Mouse (Mus musculus) CH12.LX (cell line): ENCODE results near the gene Gm49368. TPM values are rescaled to one million over a fixed set of nuclear protein-coding genes. Genes with fewer than 3 reads are reported as not detected.

ENCODE experiments used
- DNase-seq: peaks from one replicate; pipeline ENCODE4 v3.0.0-alpha.2; 2013; ENCODE audit errors: extremely low read depth
- H3K27ac ChIP-seq: 2 replicates; pipeline ENCODE4 v1.5.1; 2012; ENCODE audit warnings: low read depth, mild to moderate bottlenecking, control low read depth, moderate library complexity; ENCODE audit not compliant: insufficient read depth
- H3K27me3 ChIP-seq: replicated peaks from 2 replicates; pipeline ENCODE3; 2012; ENCODE audit warnings: inconsistent platforms
- H3K36me3 ChIP-seq, 2 experiments: replicated peaks in 1 of 2; 2 replicates each; pipeline versions ENCODE3 to v1.6.1; 2012; ENCODE audit warnings: inconsistent platforms in 1 of 2, low read length in 1 of 2, mild to moderate bottlenecking in 1 of 2, mixed read lengths in 1 of 2, moderate library complexity in 1 of 2; ENCODE audit not compliant: control insufficient read depth in 1 of 2, insufficient read depth in 1 of 2
- H3K4me1 ChIP-seq, 2 experiments: 2 replicates each; pipeline ENCODE4 v1.6.1; 2012; ENCODE audit warnings: inconsistent platforms in 1 of 2, moderate library complexity in 1 of 2; ENCODE audit not compliant: insufficient read depth in 2 of 2, control insufficient read depth in 1 of 2
- H3K4me2 ChIP-seq: 2 replicates; pipeline ENCODE4 v1.6.1; 2012; ENCODE audit warnings: low read depth, mild to moderate bottlenecking, control low read depth; ENCODE audit not compliant: poor library complexity, insufficient read depth, severe bottlenecking
- H3K4me3 ChIP-seq, 3 experiments: fragments of 150-350 bp in 1 of 3; sonication (generic) in 1 of 3; replicated peaks in 1 of 3; 2 replicates each; pipeline versions ENCODE3 to v1.5.1; 2011 to 2012; ENCODE audit warnings: low read depth in 2 of 3, low read length in 2 of 3, mild to moderate bottlenecking in 2 of 3, moderate library complexity in 2 of 3, control low read depth in 1 of 3, improper control_type of control experiment in 1 of 3, inconsistent platforms in 1 of 3, mixed read lengths in 1 of 3; ENCODE audit not compliant: poor library complexity in 1 of 3
- H3K79me2 ChIP-seq: replicated peaks from 2 replicates; pipeline ENCODE4 v1.6.1; 2012; ENCODE audit warnings: mild to moderate bottlenecking, moderate library complexity; ENCODE audit not compliant: control insufficient read depth, poor library complexity, insufficient read depth, severe bottlenecking; ENCODE audit errors: extremely low read depth
- H3K9ac ChIP-seq: 2 replicates; pipeline ENCODE4 v1.6.1; 2012; ENCODE audit warnings: low read depth, mild to moderate bottlenecking, control low read depth, moderate library complexity; ENCODE audit not compliant: insufficient read depth
- H3K9me3 ChIP-seq: replicated peaks from 2 replicates; pipeline ENCODE3; 2012; ENCODE audit warnings: low read length, inconsistent platforms, mixed read lengths
- BHLHE40 ChIP-seq: IDR thresholded peaks from 2 replicates; pipeline ENCODE4 v1.6.1; 2011; ENCODE audit warnings: mild to moderate bottlenecking, low read depth, low read length, improper control_type of control experiment
- CHD2 ChIP-seq: IDR thresholded peaks from 2 replicates; pipeline ENCODE4 v1.6.1; 2011; ENCODE audit warnings: low read length, improper control_type of control experiment
- CTCF ChIP-seq, 2 experiments: IDR thresholded peaks in 1 of 2; conservative IDR thresholded peaks in 1 of 2; 2 replicates each; pipeline ENCODE4 v1.5.1; 2011 to 2012; ENCODE audit warnings: low read depth in 2 of 2, low read length in 2 of 2, improper control_type of control experiment in 1 of 2, inconsistent platforms in 1 of 2, mild to moderate bottlenecking in 1 of 2, moderate library complexity in 1 of 2
- E2F4 ChIP-seq: IDR thresholded peaks from 2 replicates; pipeline ENCODE4 v1.6.1; 2011; ENCODE audit warnings: low read depth, low read length, improper control_type of control experiment; ENCODE audit not compliant: insufficient replicate concordance
- ELF1 ChIP-seq: IDR thresholded peaks from 2 replicates; pipeline ENCODE4 v1.6.1; 2014; ENCODE audit warnings: low read depth, mild to moderate bottlenecking, inconsistent platforms, low read length, improper control_type of control experiment
- EP300 ChIP-seq: IDR thresholded peaks from 2 replicates; pipeline ENCODE4 v1.6.1; 2011; ENCODE audit warnings: low read length, improper control_type of control experiment
- GABPA ChIP-seq: IDR thresholded peaks from 2 replicates; pipeline ENCODE4 v1.6.1; 2012; ENCODE audit warnings: low read depth, low read length, improper control_type of control experiment, inconsistent platforms; ENCODE audit not compliant: insufficient replicate concordance
- HCFC1 ChIP-seq: IDR thresholded peaks from 2 replicates; pipeline ENCODE4 v1.6.1; 2012; ENCODE audit warnings: low read depth, mild to moderate bottlenecking, inconsistent platforms, low read length, improper control_type of control experiment
- JUN ChIP-seq: IDR thresholded peaks from 2 replicates; pipeline ENCODE4 v1.6.1; 2011; ENCODE audit warnings: low read depth, mild to moderate bottlenecking, low read length, improper control_type of control experiment, moderate library complexity; ENCODE audit not compliant: insufficient read depth
- JUND ChIP-seq: conservative IDR thresholded peaks from 2 replicates; pipeline ENCODE4 v1.6.1; 2011; ENCODE audit warnings: low read depth, low read length, improper control_type of control experiment
- KAT2A ChIP-seq: IDR thresholded peaks from 2 replicates; pipeline ENCODE4 v1.6.1; 2012; ENCODE audit warnings: low read length, improper control_type of control experiment, inconsistent platforms; ENCODE audit not compliant: insufficient replicate concordance
- MAFK ChIP-seq: IDR thresholded peaks from 2 replicates; pipeline ENCODE4 v1.6.1; 2011; ENCODE audit warnings: low read length, improper control_type of control experiment; ENCODE audit not compliant: insufficient replicate concordance
- MAX ChIP-seq: IDR thresholded peaks from 2 replicates; pipeline ENCODE4 v1.6.1; 2011; ENCODE audit warnings: low read length, improper control_type of control experiment
- MAZ ChIP-seq: IDR thresholded peaks from 2 replicates; pipeline ENCODE4 v1.6.1; 2012; ENCODE audit warnings: low read depth, mild to moderate bottlenecking, inconsistent platforms, low read length, improper control_type of control experiment, moderate library complexity
- MEF2A ChIP-seq: IDR thresholded peaks from 2 replicates; pipeline ENCODE4 v1.6.1; 2014; ENCODE audit warnings: low read depth, mild to moderate bottlenecking, inconsistent platforms, low read length, improper control_type of control experiment, borderline replicate concordance
- MXI1 ChIP-seq: IDR thresholded peaks from 2 replicates; pipeline ENCODE4 v1.6.1; 2011; ENCODE audit warnings: mild to moderate bottlenecking, low read depth, low read length, improper control_type of control experiment
- MYC ChIP-seq: IDR thresholded peaks from 2 replicates; pipeline ENCODE4 v1.6.1; 2011; ENCODE audit warnings: low read depth, mild to moderate bottlenecking, improper control_type of control experiment, low read length
- NRF1 ChIP-seq: IDR thresholded peaks from 2 replicates; pipeline ENCODE4 v1.6.1; 2014; ENCODE audit warnings: low read depth, mild to moderate bottlenecking, inconsistent platforms, low read length, improper control_type of control experiment, moderate library complexity
- PAX5 ChIP-seq: IDR thresholded peaks from 2 replicates; pipeline ENCODE4 v1.6.1; 2012; ENCODE audit warnings: low read length, inconsistent platforms, mixed read lengths
- POLR2A ChIP-seq: IDR thresholded peaks from 2 replicates; pipeline ENCODE4 v1.6.1; 2011; ENCODE audit warnings: low read depth, mild to moderate bottlenecking, improper control_type of control experiment, low read length
- POLR2AphosphoS2 ChIP-seq: IDR thresholded peaks from 2 replicates; pipeline ENCODE4 v1.6.1; 2011; ENCODE audit warnings: low read depth, low read length, improper control_type of control experiment
- RAD21 ChIP-seq: IDR thresholded peaks from 2 replicates; pipeline ENCODE4 v1.6.1; 2011; ENCODE audit warnings: low read depth, mild to moderate bottlenecking, low read length, improper control_type of control experiment, moderate library complexity
- RCOR1 ChIP-seq: conservative IDR thresholded peaks from 2 replicates; pipeline ENCODE4 v1.6.1; 2012; ENCODE audit warnings: low read depth, mild to moderate bottlenecking, inconsistent platforms, low read length, improper control_type of control experiment
- SIN3A ChIP-seq: IDR thresholded peaks from 2 replicates; pipeline ENCODE4 v1.6.1; 2012; ENCODE audit warnings: low read length, improper control_type of control experiment, inconsistent platforms
- SMC3 ChIP-seq: IDR thresholded peaks from 2 replicates; pipeline ENCODE4 v1.6.1; 2011; ENCODE audit warnings: low read depth, low read length, improper control_type of control experiment
- TBP ChIP-seq: conservative IDR thresholded peaks from 2 replicates; pipeline ENCODE4 v1.6.1; 2011; ENCODE audit warnings: low read depth, low read length, improper control_type of control experiment
- USF1 ChIP-seq: IDR thresholded peaks from 2 replicates; pipeline ENCODE4 v1.6.1; 2014; ENCODE audit warnings: low read depth, mild to moderate bottlenecking, inconsistent platforms, low read length, improper control_type of control experiment
- ZMIZ1 ChIP-seq: IDR thresholded peaks from 2 replicates; pipeline ENCODE4 v1.6.1; 2012; ENCODE audit warnings: low read depth, mild to moderate bottlenecking, inconsistent platforms, low read length, improper control_type of control experiment
- ZNF384 ChIP-seq: IDR thresholded peaks from 2 replicates; pipeline ENCODE4 v1.6.1; 2012; ENCODE audit warnings: low read depth, low read length, improper control_type of control experiment, inconsistent platforms
- dilution Hi-C: fragments of 300-500 bp; cut with MboI; formaldehyde crosslinking; loops from 2 replicates; pipeline ENCODE4 v1.14.3; 2020; ENCODE audit warnings: low sequenced_read_pairs; ENCODE audit not compliant: extremely low pct_unique_long_range_greater_than_20kb, extremely low pct_ligation_motif_present
- in situ Hi-C: fragments of 300-500 bp; cut with MboI; formaldehyde crosslinking; loops from 3 replicates; pipeline ENCODE4 v1.14.3; 2019; ENCODE audit warnings: low sequenced_read_pairs, low pct_ligation_motif_present, low pct_unique_long_range_greater_than_20kb, mixed read lengths
- polyA plus RNA-seq: library from polyadenylated mRNA; unstranded; fragments of >175 nt; gene quantifications from 2 replicates; pipeline ENCODE4 v1.2.1, GENCODE M21; 2012; ENCODE audit warnings: low read depth; ENCODE audit not compliant: insufficient read length
- total RNA-seq, 2 experiments: library from RNA; depleted of rRNA; stranded (reverse); fragments of 300-350 nt in 1 of 2; fragments of >200 nt in 1 of 2; gene quantifications; 2 replicates each; pipeline ENCODE4 v1.2.3; 2012 to 2014

Gm49368 gene
- total and polyA plus RNA-seq, 3 experiments = not detected

- Histone ChIP-seq H3K9me3 (no peaks in the 10 kb centered on the region), H3K9ac (no peak overlapping the region), H3K36me3 (no peaks in the 10 kb centered on the region), H3K27me3 (peaks cover under 1% of the 10 kb centered on the region), H3K79me2 (no peaks in the 10 kb centered on the region), H3K27ac (no peak overlapping the region), H3K4me3 (no peak overlapping the region), H3K4me1 (peaks cover 2 to 33% of the 10 kb centered on the region in 2 experiments; a peak in 2 of 4 replicates)
- dilution Hi-C loops = no loop called here
- no peak for DNase-seq
- TF ChIP-seq JUN (no peak), HCFC1 (no peak), PAX5 (no peak), MEF2A (no peak), CHD2 (no peak), POLR2AphosphoS2 (no peak), SIN3A (no peak), E2F4 (no peak), ELF1 (no peak), GABPA (no peak), RCOR1 (no peak), EP300 (no peak), KAT2A (no peak), MAZ (no peak), NRF1 (no peak), TBP (no peak), CTCF (conservative IDR thresholded peaks at IDR 0.05 in 1 of 2, IDR thresholded peaks at IDR 0.05 in 1 of 2; ENCODE audit: low read depth in 2 of 2, low read length in 2 of 2) (no peak)
- TF ChIP-seq, all 38 proteins: peak for 0
- in situ Hi-C loops = no loop called here
- H3K4me2 ChIP-seq = no peak overlapping the region
Measured at GRCm38 (mm10) chr7:128136927-128137326, 74.4 kb downstream of the Gm49368 start.

DNA sequence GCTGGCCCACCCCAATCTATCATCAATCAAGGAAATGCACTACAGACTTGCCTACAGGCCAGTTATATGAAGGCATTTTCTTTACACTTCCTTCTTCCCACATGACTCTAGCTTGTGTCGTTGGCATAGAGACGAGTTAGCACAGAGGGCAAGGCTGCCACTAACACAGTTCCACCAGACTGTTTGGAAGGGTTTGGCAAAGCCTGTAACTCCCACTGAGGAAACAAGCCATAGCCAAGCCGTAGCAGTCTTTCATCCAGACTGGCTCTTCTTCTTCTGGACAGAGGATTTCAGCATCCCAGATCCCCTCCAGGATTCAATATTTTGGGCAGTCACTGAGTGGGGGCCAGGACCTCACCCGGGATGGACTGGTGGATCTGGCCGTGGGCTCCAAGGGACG is 77.1 kb downstream of the Gm49368 start:
- no peaks in the 10 kb centered on the region for H3K79me2 ChIP-seq
- H3K9me3 ChIP-seq = no peaks in the 10 kb centered on the region
- no peak overlapping the region for H3K4me3 ChIP-seq
- dilution Hi-C loops = no loop called here
- no peak overlapping the region for H3K9ac ChIP-seq
- H3K27me3 ChIP-seq = peaks cover 4% of the 10 kb centered on the region
- TF ChIP-seq RAD21 (no peak), ZMIZ1 (no peak), USF1 (no peak), NRF1 (no peak), SMC3 (no peak), PAX5 (no peak), JUND (no peak), JUN (no peak), MAFK (no peak), BHLHE40 (no peak), ZNF384 (no peak), MAX (no peak), ELF1 (no peak), MXI1 (no peak), CHD2 (no peak), POLR2A (no peak), MYC (no peak), E2F4 (no peak)
- no peak for DNase-seq
- no peak overlapping the region for H3K27ac ChIP-seq
- no peak overlapping the region for H3K4me2 ChIP-seq
- in situ Hi-C loops = no loop called here
- H3K4me1 ChIP-seq = peaks cover 0 to 10% of the 10 kb centered on the region in 2 experiments; a peak in 2 of 4 replicates
- no peaks in the 10 kb centered on the region for H3K36me3 ChIP-seq
